Mouse (Mus musculus) E14TG2a.4 (cell line): Measurements from ENCODE around the gene Ets2.

Source experiments
- CTCF ChIP-seq: conservative IDR thresholded peaks from 2 replicates; pipeline ENCODE4 v1.5.1; 2014; ENCODE audit warnings: low read length
- NANOG ChIP-seq: IDR thresholded peaks from 2 replicates; pipeline ENCODE4 v1.6.1; 2014; ENCODE audit warnings: borderline replicate concordance, low read length, mixed read lengths
- POU5F1 ChIP-seq: IDR thresholded peaks from 2 replicates; pipeline ENCODE4 v1.6.1; 2014; ENCODE audit warnings: low read length, borderline replicate concordance

GRCm38 (mm10) chr16:95658836-95659430 lies 42.9 kb upstream of the Ets2 start:
- TF ChIP-seq CTCF = peak; percentile 100
- TF ChIP-seq NANOG = no peak
- no peak for TF ChIP-seq POU5F1
